Mouse (Mus musculus): ENCODE measurements at regions not wholly inside any gene's neighbourhood (a gene's known extent, or its start where the extent isn't known, plus 50 kb on each side); places are given as distances from the start of the nearest gene placed in this dataset.

DNA sequence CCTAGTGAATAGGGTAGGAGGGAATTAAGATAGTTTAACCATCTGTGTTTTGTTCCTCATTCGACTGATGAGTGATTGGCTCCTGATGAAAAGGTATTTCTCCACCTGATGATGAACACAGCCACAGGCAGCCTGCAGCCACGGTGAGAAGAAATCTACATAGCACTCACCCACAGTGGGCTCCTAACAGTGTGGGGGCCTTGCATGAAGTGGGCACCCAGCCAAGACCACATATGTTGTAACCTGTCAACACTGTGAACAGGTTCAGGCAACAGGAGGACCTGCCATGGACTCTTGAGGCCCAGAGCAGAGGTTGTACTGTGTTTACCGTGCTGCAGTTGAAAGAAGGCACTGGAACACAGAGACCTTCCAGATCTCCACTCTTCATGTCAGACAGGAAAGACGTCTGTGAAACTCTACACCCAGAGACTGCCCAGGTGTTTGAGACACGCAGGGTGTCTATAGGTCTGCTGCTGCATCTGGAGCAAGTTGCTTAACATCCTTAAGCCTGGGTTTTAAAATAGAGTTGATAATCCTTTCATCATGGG is 251.8 kb downstream of the Gm826 start:
- Histone ChIP-seq H3K4me3 (ENCODE audit: low read depth, low read length) (no peak overlapping the region), H3K9ac (replicated peaks; ENCODE audit: low read depth, low read length) (no peak overlapping the region), H3K36me3 (replicated peaks; ENCODE audit: control insufficient read depth, insufficient read depth, low read length) (no peaks in the 10 kb centered on the region), H3K4me2 (ENCODE audit: low read depth, low read length) (no peak overlapping the region), H3K4me1 (ENCODE audit: control insufficient read depth, insufficient read depth) (no peaks in the 10 kb centered on the region; the same call in 1 of the 2 replicates), H3K9me3 (replicated peaks; ENCODE audit: control insufficient read depth, low read length) (no peaks in the 10 kb centered on the region), H3K27me3 (ENCODE audit: control insufficient read depth, insufficient read depth, low read length) (no peaks in the 10 kb centered on the region), H3K27ac (ENCODE audit: low read depth) (no peak overlapping the region)
- DNase-seq (ENCODE audit: low spot score), result no peak
- no peak; the same call in 1 of the 2 replicates for ATAC-seq (ENCODE audit: insufficient read depth, low read depth)
- WGBS, result 36% methylated on average over 5 of the region's 5 CpGs
- TF ChIP-seq CTCF (IDR thresholded peaks at IDR 0.05; ENCODE audit: low read depth) (no peak), EP300 (IDR thresholded peaks at IDR 0.05; ENCODE audit: low read depth) (no peak)

DNA sequence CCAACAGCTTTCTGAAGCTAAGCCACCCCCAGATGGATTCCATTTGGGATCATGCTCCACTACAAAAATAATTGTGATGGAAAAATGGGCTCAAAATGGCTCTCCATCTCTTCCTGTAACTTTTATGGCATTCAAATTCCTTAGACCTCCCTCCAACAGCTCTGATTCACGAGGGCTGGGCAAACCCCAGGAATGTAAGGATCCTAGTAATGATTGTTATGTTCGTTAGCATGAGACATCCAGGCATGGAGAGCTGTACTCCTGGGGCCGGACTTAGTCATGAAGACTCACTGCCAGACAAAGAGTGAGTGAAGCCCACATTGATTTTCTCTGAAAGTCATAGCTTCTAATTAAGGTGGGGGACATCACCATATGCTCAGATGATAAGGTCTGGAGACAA is 258.3 kb downstream of the Gm826 start:
- no peak for ATAC-seq (ENCODE audit: insufficient read depth, low read depth)
- Histone ChIP-seq H3K4me2 (ENCODE audit: low read depth, low read length) (no peak overlapping the region), H3K27me3 (ENCODE audit: control insufficient read depth, insufficient read depth, low read length) (no peaks in the 10 kb centered on the region), H3K9me3 (replicated peaks; ENCODE audit: control insufficient read depth, low read length) (no peaks in the 10 kb centered on the region), H3K4me1 (ENCODE audit: control insufficient read depth, insufficient read depth) (peaks cover 11% of the 10 kb centered on the region; the same call in 1 of the 2 replicates), H3K9ac (replicated peaks; ENCODE audit: low read depth, low read length) (no peak overlapping the region), H3K27ac (ENCODE audit: low read depth) (no peak overlapping the region), H3K36me3 (replicated peaks; ENCODE audit: control insufficient read depth, insufficient read depth, low read length) (no peaks in the 10 kb centered on the region), H3K4me3 (ENCODE audit: low read depth, low read length) (no peak overlapping the region)
- DNase-seq (ENCODE audit: low spot score), result no peak
- WGBS, result 77% methylated on average over 3 of the region's 3 CpGs
- TF ChIP-seq CTCF (IDR thresholded peaks at IDR 0.05; ENCODE audit: low read depth) (no peak), EP300 (IDR thresholded peaks at IDR 0.05; ENCODE audit: low read depth) (no peak)

DNA sequence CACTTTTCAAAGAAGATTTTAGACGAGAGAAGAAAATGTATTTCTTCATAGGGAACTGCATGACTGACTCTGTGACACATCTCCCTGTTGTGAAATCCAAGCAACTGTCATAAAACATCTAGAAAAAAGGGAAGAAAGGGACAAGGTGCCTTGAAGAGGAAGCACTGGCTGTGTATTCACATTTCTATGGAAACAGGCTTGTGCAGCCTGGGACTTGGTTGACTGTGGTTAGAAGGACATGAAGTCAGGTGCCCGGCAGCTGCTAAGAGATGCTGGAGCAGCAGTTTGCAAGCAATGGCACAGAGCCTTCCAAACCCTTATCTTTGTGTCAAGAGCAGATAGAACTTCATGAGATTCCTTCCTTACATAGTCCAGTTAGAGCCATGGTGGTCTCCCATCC is 263.5 kb downstream of the Gm826 start:
- Histone ChIP-seq H3K4me2 (ENCODE audit: low read depth, low read length) (no peak overlapping the region), H3K27ac (ENCODE audit: low read depth) (no peak overlapping the region), H3K9ac (replicated peaks; ENCODE audit: low read depth, low read length) (no peak overlapping the region), H3K9me3 (replicated peaks; ENCODE audit: control insufficient read depth, low read length) (no peaks in the 10 kb centered on the region), H3K4me1 (ENCODE audit: control insufficient read depth, insufficient read depth) (peaks cover 18% of the 10 kb centered on the region), H3K4me3 (ENCODE audit: low read depth, low read length) (no peak overlapping the region), H3K27me3 (ENCODE audit: control insufficient read depth, insufficient read depth, low read length) (no peaks in the 10 kb centered on the region), H3K36me3 (replicated peaks; ENCODE audit: control insufficient read depth, insufficient read depth, low read length) (no peaks in the 10 kb centered on the region)
- ATAC-seq (ENCODE audit: insufficient read depth, low read depth) (no peak), DNase-seq (ENCODE audit: low spot score) (no peak)
- 82% methylated on average over 2 of the region's 2 CpGs for WGBS
- no peak for TF ChIP-seq CTCF (IDR thresholded peaks at IDR 0.05; ENCODE audit: low read depth)
- no peak for TF ChIP-seq EP300 (IDR thresholded peaks at IDR 0.05; ENCODE audit: low read depth)

DNA sequence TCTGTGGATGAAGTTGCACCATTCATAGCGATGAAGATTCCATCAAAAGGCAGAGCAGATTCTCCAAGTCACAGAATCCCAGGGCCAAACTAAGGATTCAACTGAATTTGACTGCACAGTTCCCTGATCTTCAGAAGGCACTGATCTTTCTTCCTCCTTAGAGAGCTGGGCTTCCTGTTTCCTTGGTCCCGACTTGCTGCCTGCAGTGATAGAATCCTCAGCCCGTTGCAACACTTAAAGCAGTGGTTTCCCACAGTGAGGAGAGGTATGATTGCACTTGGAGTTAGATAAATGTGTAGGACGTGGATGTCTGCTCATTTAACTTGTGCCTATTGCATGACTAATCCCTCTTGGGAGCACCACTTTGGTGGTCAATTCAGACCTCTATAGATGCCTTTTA is 265.2 kb downstream of the Gm826 start:
- TF ChIP-seq CTCF (IDR thresholded peaks at IDR 0.05; ENCODE audit: low read depth) (no peak), EP300 (IDR thresholded peaks at IDR 0.05; ENCODE audit: low read depth) (no peak)
- Histone ChIP-seq H3K4me2 (ENCODE audit: low read depth, low read length) (no peak overlapping the region), H3K4me1 (ENCODE audit: control insufficient read depth, insufficient read depth) (peaks cover 24% of the 10 kb centered on the region), H3K9me3 (replicated peaks; ENCODE audit: control insufficient read depth, low read length) (no peaks in the 10 kb centered on the region), H3K27me3 (ENCODE audit: control insufficient read depth, insufficient read depth, low read length) (no peaks in the 10 kb centered on the region), H3K9ac (replicated peaks; ENCODE audit: low read depth, low read length) (no peak overlapping the region), H3K36me3 (replicated peaks; ENCODE audit: control insufficient read depth, insufficient read depth, low read length) (no peaks in the 10 kb centered on the region), H3K27ac (ENCODE audit: low read depth) (no peak overlapping the region), H3K4me3 (ENCODE audit: low read depth, low read length) (no peak overlapping the region)
- WGBS, result 64% methylated on average over 4 of the region's 4 CpGs
- ATAC-seq (ENCODE audit: insufficient read depth, low read depth), result no peak
- DNase-seq (ENCODE audit: low spot score), result no peak

DNA sequence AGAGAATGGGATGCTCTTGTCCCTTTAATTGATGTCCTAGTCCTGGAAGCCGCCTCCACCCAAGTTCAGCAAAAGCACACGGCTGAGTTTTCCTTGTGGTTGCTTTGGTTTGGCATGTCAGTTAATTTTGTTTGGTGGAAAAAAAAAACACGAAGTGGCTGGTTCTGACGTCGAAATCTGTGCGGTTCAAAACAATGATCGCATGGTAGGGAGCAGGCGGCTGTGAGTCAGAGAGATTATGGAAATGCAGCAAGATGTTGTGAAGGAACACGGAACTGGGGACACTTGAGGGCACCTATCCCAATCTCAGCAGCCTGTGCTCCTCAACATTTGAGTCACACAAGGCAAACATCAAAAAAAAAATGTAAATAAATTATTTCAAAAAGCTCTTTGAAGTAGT is 266.1 kb downstream of the Gm826 start:
- no peak overlapping the region for H3K27ac ChIP-seq (ENCODE audit: low read depth)

More for the DNA sequence above, 266.1 kb downstream of the Gm826 start:
- Histone ChIP-seq H3K4me1 (ENCODE audit: control insufficient read depth, insufficient read depth) (peaks cover 24% of the 10 kb centered on the region), H3K9ac (replicated peaks; ENCODE audit: low read depth, low read length) (no peak overlapping the region), H3K36me3 (replicated peaks; ENCODE audit: control insufficient read depth, insufficient read depth, low read length) (no peaks in the 10 kb centered on the region), H3K4me3 (ENCODE audit: low read depth, low read length) (no peak overlapping the region), H3K27me3 (ENCODE audit: control insufficient read depth, insufficient read depth, low read length) (no peaks in the 10 kb centered on the region), H3K4me2 (ENCODE audit: low read depth, low read length) (no peak overlapping the region), H3K9me3 (replicated peaks; ENCODE audit: control insufficient read depth, low read length) (no peaks in the 10 kb centered on the region)
- DNase-seq (ENCODE audit: low spot score) (no peak), ATAC-seq (ENCODE audit: insufficient read depth, low read depth) (no peak)
- 72% methylated on average over 9 of the region's 9 CpGs for WGBS
- TF ChIP-seq EP300 (IDR thresholded peaks at IDR 0.05; ENCODE audit: low read depth) (no peak), CTCF (IDR thresholded peaks at IDR 0.05; ENCODE audit: low read depth) (no peak)

Data from heart, postnatal 0 days (tissue).